Mouse (Mus musculus): ENCODE data around the gene Ppp1r36.

DNA sequence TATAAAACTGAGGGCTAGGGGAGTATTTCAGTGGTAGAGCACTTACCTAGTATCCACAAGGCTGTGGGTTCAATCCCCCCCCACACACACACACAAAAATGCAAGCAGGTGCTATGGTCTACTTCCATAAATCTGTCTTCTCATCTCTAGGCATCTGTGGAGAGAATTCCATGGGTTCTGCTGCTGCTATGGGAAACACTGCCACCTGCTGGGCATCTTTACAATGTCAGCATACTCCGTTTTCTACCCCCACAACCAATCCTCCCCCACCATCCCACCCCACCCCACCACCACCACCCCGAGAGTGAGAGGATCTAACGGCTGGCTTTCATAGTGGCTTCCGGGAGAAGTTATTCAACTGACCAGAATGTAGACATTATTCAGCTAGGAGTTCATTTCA is 54.7 kb downstream of the Ppp1r36 start:
- TF ChIP-seq POLR2A (IDR thresholded peaks at IDR 0.05; ENCODE audit: extremely low read depth, insufficient read depth, low read length) (no peak), CTCF (IDR thresholded peaks at IDR 0.05; ENCODE audit: extremely low read depth, insufficient read depth, low read length) (peak; percentile 83)
